Mouse (Mus musculus): Measurements from ENCODE around the gene Rnasek. TPM values are rescaled to one million over a fixed set of nuclear protein-coding genes. Genes with fewer than 3 reads are reported as not detected.

The Rnasek gene
- polyA plus RNA-seq, 1 experiment from 2014 or later, result 250 TPM

GRCm38 (mm10) chr11:70214856-70215209, 24.8 kb downstream of the Rnasek start:
- H3K27me3 ChIP-seq (ENCODE audit: control insufficient read depth, insufficient read depth, low read depth, low read length), result peaks cover 35% of the 10 kb centered on the region
- H3K27ac ChIP-seq (ENCODE audit: low read length), result no peak overlapping the region
- WGBS, result 9% methylated on average over 18 of the region's 18 CpGs
- no peaks in the 10 kb centered on the region for H3K9me3 ChIP-seq (ENCODE audit: control insufficient read depth, low read length)
- H3K4me1 ChIP-seq (replicated peaks; ENCODE audit: control insufficient read depth, insufficient read depth, low read length), result peaks cover 14% of the 10 kb centered on the region
- no peak overlapping the region for H3K9ac ChIP-seq (ENCODE audit: low read length)
- no peak for ATAC-seq (ENCODE audit: low read depth)
- H3K4me2 ChIP-seq (ENCODE audit: low read depth, low read length), result peak overlapping the region; percentile 54; the same call in 1 of the 2 replicates
- H3K36me3 ChIP-seq (ENCODE audit: control insufficient read depth, insufficient read depth, low read length), result no peaks in the 10 kb centered on the region
- H3K4me3 ChIP-seq (ENCODE audit: low read length), result peak overlapping the region; percentile 8; the same call in 1 of the 2 replicates

DNA sequence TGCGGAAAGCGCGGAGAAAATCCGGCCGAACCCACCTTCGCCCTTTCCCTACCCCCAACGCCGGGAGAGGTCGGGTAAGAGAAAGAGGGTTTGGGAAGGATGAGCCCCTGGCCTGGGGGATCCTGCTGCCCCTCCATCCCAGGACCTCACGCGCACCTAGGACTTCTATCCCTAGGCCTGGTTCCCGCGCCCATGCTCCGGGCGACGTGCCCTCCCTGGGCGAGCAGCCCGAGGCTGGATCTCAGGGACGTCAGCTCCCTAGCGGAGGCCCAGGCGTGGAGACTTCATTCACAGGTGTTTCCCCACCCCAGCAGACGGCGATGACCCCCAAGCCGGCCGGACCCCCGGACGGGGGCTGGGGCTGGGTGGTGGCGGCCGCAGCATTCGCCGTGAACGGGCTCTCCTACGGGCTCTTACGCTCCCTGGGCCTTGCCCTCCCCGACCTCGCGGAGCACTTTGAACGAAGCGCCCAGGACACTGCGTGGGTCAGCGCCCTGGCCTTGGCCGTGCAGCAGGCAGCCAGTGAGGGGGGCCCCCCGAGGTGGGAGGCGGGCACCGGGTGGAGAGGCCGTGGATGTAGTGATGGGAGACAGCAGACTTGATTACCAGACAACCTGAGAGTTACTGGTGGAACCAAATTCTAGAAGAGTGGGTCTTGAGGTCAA, 25.3 kb downstream of the Rnasek start:
- ATAC-seq (ENCODE audit: low read depth), result 0 out of 2 replicates have a peak, but pooled peaks have one; percentile 16
- no peaks in the 10 kb centered on the region for H3K36me3 ChIP-seq (ENCODE audit: control insufficient read depth, insufficient read depth, low read length)
- peaks cover 35% of the 10 kb centered on the region for H3K27me3 ChIP-seq (ENCODE audit: control insufficient read depth, insufficient read depth, low read depth, low read length)
- H3K4me1 ChIP-seq (replicated peaks; ENCODE audit: control insufficient read depth, insufficient read depth, low read length), result peaks cover 14% of the 10 kb centered on the region
- H3K9ac ChIP-seq (ENCODE audit: low read length), result peak overlapping the region; percentile 46
- H3K4me2 ChIP-seq (ENCODE audit: low read depth, low read length), result peak overlapping the region; percentile 54
- peak overlapping the region; percentile 35 for H3K4me3 ChIP-seq (ENCODE audit: low read length)
- WGBS, result 1% methylated on average over 46 of the region's 46 CpGs
- no peaks in the 10 kb centered on the region for H3K9me3 ChIP-seq (ENCODE audit: control insufficient read depth, low read length)
- H3K27ac ChIP-seq (ENCODE audit: low read length), result no peak overlapping the region

DNA sequence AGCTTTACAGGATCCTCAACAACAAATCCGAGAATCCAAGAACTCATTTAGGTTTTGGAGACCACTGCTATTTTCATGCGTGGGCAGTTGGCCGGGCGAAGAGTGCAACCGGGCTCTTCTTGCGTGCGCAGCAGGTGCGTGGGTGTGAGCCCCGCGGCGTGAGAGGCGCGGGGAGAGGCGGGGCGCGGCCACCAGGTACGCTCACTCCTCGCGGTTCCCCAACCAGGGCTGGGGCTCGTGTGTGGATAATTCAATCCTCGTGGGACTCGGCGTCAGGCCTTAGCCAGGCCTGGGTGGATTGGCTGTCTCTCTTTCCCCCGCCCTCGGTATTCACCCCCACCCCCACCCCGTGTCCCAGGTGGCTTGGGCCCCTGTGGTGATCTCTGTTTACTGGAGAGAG, 25.9 kb downstream of the Rnasek start:
- no peak overlapping the region for H3K27ac ChIP-seq (ENCODE audit: low read length)
- peak overlapping the region; percentile 46 for H3K9ac ChIP-seq (ENCODE audit: low read length)
- WGBS, result 8% methylated on average over 23 of the region's 26 CpGs
- peaks cover 14% of the 10 kb centered on the region for H3K4me1 ChIP-seq (replicated peaks; ENCODE audit: control insufficient read depth, insufficient read depth, low read length)
- ATAC-seq (ENCODE audit: low read depth), result 0 out of 2 replicates have a peak, but pooled peaks have one; percentile 15
- H3K27me3 ChIP-seq (ENCODE audit: control insufficient read depth, insufficient read depth, low read depth, low read length), result peaks cover 35% of the 10 kb centered on the region
- no peaks in the 10 kb centered on the region for H3K36me3 ChIP-seq (ENCODE audit: control insufficient read depth, insufficient read depth, low read length)
- peak overlapping the region; percentile 54 for H3K4me2 ChIP-seq (ENCODE audit: low read depth, low read length)
- H3K9me3 ChIP-seq (ENCODE audit: control insufficient read depth, low read length), result no peaks in the 10 kb centered on the region
- peak overlapping the region; percentile 35 for H3K4me3 ChIP-seq (ENCODE audit: low read length)

GRCm38 (mm10) chr11:70212896-70213295, 26.7 kb downstream of the Rnasek start:
- Histone ChIP-seq H3K36me3 (ENCODE audit: control insufficient read depth, insufficient read depth, low read length) (no peaks in the 10 kb centered on the region), H3K4me1 (replicated peaks; ENCODE audit: control insufficient read depth, insufficient read depth, low read length) (peaks cover 14% of the 10 kb centered on the region), H3K9ac (ENCODE audit: low read length) (no peak overlapping the region), H3K27me3 (ENCODE audit: control insufficient read depth, insufficient read depth, low read depth, low read length) (peaks cover 35% of the 10 kb centered on the region), H3K27ac (ENCODE audit: low read length) (no peak overlapping the region), H3K4me2 (ENCODE audit: low read depth, low read length) (no peak overlapping the region), H3K9me3 (ENCODE audit: control insufficient read depth, low read length) (no peaks in the 10 kb centered on the region), H3K4me3 (ENCODE audit: low read length) (no peak overlapping the region)
- ATAC-seq (ENCODE audit: low read depth), result 0 out of 2 replicates have a peak, but pooled peaks have one; percentile 46
- WGBS, result 8% methylated on average over 9 of the region's 9 CpGs

DNA sequence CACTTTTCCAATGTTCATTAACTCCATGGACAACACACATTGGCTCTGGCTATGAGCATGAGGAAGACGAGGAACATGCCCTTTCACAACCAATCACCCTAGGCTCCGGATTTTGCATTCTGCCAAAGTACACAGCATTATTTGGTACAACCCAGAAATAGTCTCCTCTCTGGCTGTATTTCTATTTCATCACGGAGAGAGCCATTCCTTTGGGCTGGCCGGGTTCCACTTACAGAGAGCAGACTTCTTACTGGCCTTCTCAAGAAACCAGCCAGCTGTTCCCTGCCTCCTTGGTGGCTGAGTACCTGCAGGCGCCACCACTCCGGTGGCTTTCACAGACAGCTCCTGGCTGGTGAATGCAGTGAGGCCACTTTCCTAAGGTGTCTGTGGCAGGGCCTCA, 27.2 kb downstream of the Rnasek start, which contains the start of gene Slc16a11:
Gene Slc16a11 (plus strand): TSS at position 330 of the 400 bp plus-strand sequence.
- peak within 1 kb of the TSS; percentile 54 for H3K4me2 ChIP-seq (ENCODE audit: low read depth, low read length)
- ATAC-seq (ENCODE audit: low read depth), result 0 out of 2 replicates have a peak, but pooled peaks have one; percentile 6
- WGBS, result 50% methylated on average over 6 of the region's 6 CpGs
- H3K27me3 ChIP-seq (ENCODE audit: control insufficient read depth, insufficient read depth, low read depth, low read length), result peaks cover 35% of the 10 kb centered on the region
- no peak within 1 kb of the TSS for H3K27ac ChIP-seq (ENCODE audit: low read length)
- H3K4me1 ChIP-seq (replicated peaks; ENCODE audit: control insufficient read depth, insufficient read depth, low read length), result peaks cover 14% of the 10 kb centered on the region
- no peak within 1 kb of the TSS; the same call in 1 of the 2 replicates for H3K4me3 ChIP-seq (ENCODE audit: low read length)
- H3K9ac ChIP-seq (ENCODE audit: low read length), result no peak within 1 kb of the TSS
- H3K9me3 ChIP-seq (ENCODE audit: control insufficient read depth, low read length), result no peaks in the 10 kb centered on the region
- no peaks in the 10 kb centered on the region for H3K36me3 ChIP-seq (ENCODE audit: control insufficient read depth, insufficient read depth, low read length)

GRCm38 (mm10) chr11:70211972-70212371, 27.7 kb downstream of the Rnasek start:
- WGBS, result 66% methylated on average over 6 of the region's 6 CpGs
- Histone ChIP-seq H3K4me3 (ENCODE audit: low read length) (no peak overlapping the region), H3K9me3 (ENCODE audit: control insufficient read depth, low read length) (no peaks in the 10 kb centered on the region), H3K36me3 (ENCODE audit: control insufficient read depth, insufficient read depth, low read length) (no peaks in the 10 kb centered on the region), H3K4me1 (replicated peaks; ENCODE audit: control insufficient read depth, insufficient read depth, low read length) (peaks cover 14% of the 10 kb centered on the region), H3K27ac (ENCODE audit: low read length) (no peak overlapping the region), H3K9ac (ENCODE audit: low read length) (no peak overlapping the region), H3K4me2 (ENCODE audit: low read depth, low read length) (no peak overlapping the region), H3K27me3 (ENCODE audit: control insufficient read depth, insufficient read depth, low read depth, low read length) (peaks cover 35% of the 10 kb centered on the region)
- ATAC-seq (ENCODE audit: low read depth), result no peak

- no peak overlapping the region for H3K9ac ChIP-seq (ENCODE audit: low read length)
- H3K4me2 ChIP-seq (ENCODE audit: low read depth, low read length), result no peak overlapping the region
- H3K27me3 ChIP-seq (ENCODE audit: control insufficient read depth, insufficient read depth, low read depth, low read length), result peaks cover 28% of the 10 kb centered on the region
- peaks cover 14% of the 10 kb centered on the region for H3K4me1 ChIP-seq (replicated peaks; ENCODE audit: control insufficient read depth, insufficient read depth, low read length)
- H3K27ac ChIP-seq (ENCODE audit: low read length), result no peak overlapping the region
- no peak for ATAC-seq (ENCODE audit: low read depth)
- no peaks in the 10 kb centered on the region for H3K9me3 ChIP-seq (ENCODE audit: control insufficient read depth, low read length)
- H3K4me3 ChIP-seq (ENCODE audit: low read length), result no peak overlapping the region
- 70% methylated on average over 2 of the region's 2 CpGs for WGBS
- H3K36me3 ChIP-seq (ENCODE audit: control insufficient read depth, insufficient read depth, low read length), result no peaks in the 10 kb centered on the region
These were observed 29.0 kb downstream of the Rnasek start for GRCm38 (mm10) chr11:70210681-70211080.

DNA sequence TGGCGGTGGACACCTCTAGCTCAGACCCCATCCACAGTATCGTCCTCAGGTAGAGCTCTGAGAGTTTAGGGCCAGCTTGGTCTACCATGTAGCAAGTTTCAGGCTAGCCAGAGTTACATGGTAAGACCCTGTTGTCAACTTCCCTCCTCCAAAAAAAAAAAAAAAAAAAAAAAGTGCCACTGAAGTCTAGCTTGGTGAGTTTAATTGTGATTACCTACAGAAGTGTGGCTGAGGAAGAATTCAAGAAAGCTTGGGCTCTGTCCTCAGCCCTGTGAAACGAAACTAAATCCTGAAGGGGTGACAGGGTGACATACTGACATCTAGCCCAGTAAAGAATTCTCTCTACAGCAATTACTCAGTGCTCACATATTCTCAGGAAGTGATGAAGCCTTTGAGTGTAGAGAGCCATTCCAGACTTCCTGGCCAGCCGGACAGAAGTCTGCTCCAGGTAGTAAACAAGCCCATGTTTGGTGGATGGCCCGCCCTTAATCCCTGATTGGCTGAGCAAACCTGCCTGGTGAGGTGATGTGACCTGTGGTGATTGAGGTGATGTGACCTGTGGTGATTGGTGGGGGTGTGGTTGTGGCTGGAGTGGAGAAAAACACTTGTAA, 30.8 kb downstream of the Rnasek start:
- peaks cover 11% of the 10 kb centered on the region for H3K27me3 ChIP-seq (ENCODE audit: control insufficient read depth, insufficient read depth, low read depth, low read length)
- no peak overlapping the region for H3K9ac ChIP-seq (ENCODE audit: low read length)
- no peak overlapping the region for H3K27ac ChIP-seq (ENCODE audit: low read length)
- WGBS, result 62% methylated on average over 5 of the region's 5 CpGs
- no peaks in the 10 kb centered on the region for H3K9me3 ChIP-seq (ENCODE audit: control insufficient read depth, low read length)
- ATAC-seq (ENCODE audit: low read depth), result no peak
- peaks cover 7% of the 10 kb centered on the region for H3K4me1 ChIP-seq (replicated peaks; ENCODE audit: control insufficient read depth, insufficient read depth, low read length)
- H3K36me3 ChIP-seq (ENCODE audit: control insufficient read depth, insufficient read depth, low read length), result no peaks in the 10 kb centered on the region
- H3K4me2 ChIP-seq (ENCODE audit: low read depth, low read length), result no peak overlapping the region
- H3K4me3 ChIP-seq (ENCODE audit: low read length), result no peak overlapping the region

DNA sequence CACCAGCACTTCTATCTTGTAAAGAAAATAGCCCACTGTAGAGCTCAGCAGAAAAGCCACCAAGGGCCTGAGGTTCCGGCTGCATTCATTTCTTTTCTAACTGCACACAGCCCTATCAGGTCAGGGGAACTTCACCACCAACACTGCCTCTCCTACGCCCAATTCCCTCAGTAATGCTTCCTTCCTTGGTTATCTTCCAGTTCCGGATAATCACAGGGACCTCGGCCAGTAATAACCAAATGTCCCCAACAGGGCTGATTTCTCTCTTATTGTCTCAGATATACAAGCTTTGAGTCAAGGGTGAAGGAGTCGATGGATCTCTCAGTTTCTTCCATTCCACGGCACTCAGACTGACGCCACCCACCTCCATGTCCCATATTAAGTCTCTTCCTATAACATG, 32.4 kb downstream of the Rnasek start:
- H3K4me3 ChIP-seq (ENCODE audit: low read length), result no peak overlapping the region
- ATAC-seq (ENCODE audit: low read depth), result no peak
- no peak overlapping the region for H3K4me2 ChIP-seq (ENCODE audit: low read depth, low read length)
- H3K9ac ChIP-seq (ENCODE audit: low read length), result no peak overlapping the region
- no peaks in the 10 kb centered on the region for H3K9me3 ChIP-seq (ENCODE audit: control insufficient read depth, low read length)
- no peaks in the 10 kb centered on the region for H3K27me3 ChIP-seq (ENCODE audit: control insufficient read depth, insufficient read depth, low read depth, low read length)
- no peak overlapping the region for H3K27ac ChIP-seq (ENCODE audit: low read length)
- H3K4me1 ChIP-seq (replicated peaks; ENCODE audit: control insufficient read depth, insufficient read depth, low read length), result no peaks in the 10 kb centered on the region
- WGBS, result 60% methylated on average over 7 of the region's 7 CpGs
- no peaks in the 10 kb centered on the region for H3K36me3 ChIP-seq (ENCODE audit: control insufficient read depth, insufficient read depth, low read length)

Data from lung, embryonic 16.5 days (tissue).